Mouse (Mus musculus): ENCODE results near the gene Atp1b2. TPM values are rescaled to one million over a fixed set of nuclear protein-coding genes. Genes with fewer than 3 reads are reported as not detected.

The Atp1b2 gene
- polyA plus RNA-seq, 1 experiment from 2014 or later = 9.5 TPM

- peak overlapping the region; percentile 20 for H3K4me3 ChIP-seq (replicated peaks; ENCODE audit: low read length)
- peak overlapping the region; percentile 50 for H3K4me2 ChIP-seq (ENCODE audit: low read depth, low read length)
- peak; percentile 82; the same call in 1 of the 2 replicates for ATAC-seq (ENCODE audit: insufficient read depth, low FRiP score)
- WGBS = 12% methylated on average over 19 of the region's 19 CpGs
- no peaks in the 10 kb centered on the region for H3K9me3 ChIP-seq (replicated peaks; ENCODE audit: control insufficient read depth, low read length)
- peak overlapping the region; percentile 66 for H3K9ac ChIP-seq (ENCODE audit: low read length)
- H3K36me3 ChIP-seq (ENCODE audit: control insufficient read depth, insufficient read depth, low read length) = no peaks in the 10 kb centered on the region
- H3K27me3 ChIP-seq (ENCODE audit: control insufficient read depth, insufficient read depth, low read length) = no peaks in the 10 kb centered on the region
- H3K27ac ChIP-seq (ENCODE audit: low read length) = no peak overlapping the region
- peaks cover 4% of the 10 kb centered on the region for H3K4me1 ChIP-seq (ENCODE audit: control insufficient read depth, insufficient read depth, low read length)
Measured at GRCm38 (mm10) chr11:69613553-69614256, 8.0 kb upstream of the Atp1b2 start.

DNA sequence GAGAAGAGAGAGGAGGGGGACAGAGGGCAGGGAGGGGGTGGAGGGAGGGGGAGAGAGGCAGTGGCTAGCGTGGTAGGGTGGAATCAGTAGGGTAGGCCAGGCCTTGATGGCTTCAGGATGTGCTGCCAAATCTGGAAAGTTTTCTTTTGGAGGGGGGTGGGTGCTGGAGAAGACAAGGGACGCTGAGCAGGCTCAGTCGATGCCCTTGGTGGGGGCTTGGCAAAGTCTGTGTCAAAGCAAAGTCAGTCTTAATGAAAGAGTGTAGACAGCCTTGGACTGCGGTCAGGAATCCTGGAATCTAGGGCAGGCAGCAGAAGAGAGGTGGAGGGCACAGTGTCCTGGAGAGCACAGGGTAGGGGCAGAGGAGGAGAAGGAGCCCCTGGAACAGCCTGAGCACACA, 5.2 kb upstream of the Atp1b2 start:
- no peak for ATAC-seq (ENCODE audit: insufficient read depth, low FRiP score)
- H3K36me3 ChIP-seq (ENCODE audit: control insufficient read depth, insufficient read depth, low read length) = no peaks in the 10 kb centered on the region
- H3K4me2 ChIP-seq (ENCODE audit: low read depth, low read length) = no peak overlapping the region
- no peaks in the 10 kb centered on the region for H3K9me3 ChIP-seq (replicated peaks; ENCODE audit: control insufficient read depth, low read length)
- H3K4me1 ChIP-seq (ENCODE audit: control insufficient read depth, insufficient read depth, low read length) = peaks cover 8% of the 10 kb centered on the region
- no peak overlapping the region for H3K27ac ChIP-seq (ENCODE audit: low read length)
- no peak overlapping the region for H3K4me3 ChIP-seq (replicated peaks; ENCODE audit: low read length)
- WGBS = 50% methylated on average over 4 of the region's 4 CpGs
- no peak overlapping the region for H3K9ac ChIP-seq (ENCODE audit: low read length)
- no peaks in the 10 kb centered on the region for H3K27me3 ChIP-seq (ENCODE audit: control insufficient read depth, insufficient read depth, low read length)

- ATAC-seq (ENCODE audit: insufficient read depth, low FRiP score) = no peak
- H3K36me3 ChIP-seq (ENCODE audit: control insufficient read depth, insufficient read depth, low read length) = no peaks in the 10 kb centered on the region
- no peak overlapping the region for H3K4me2 ChIP-seq (ENCODE audit: low read depth, low read length)
- no peak overlapping the region for H3K4me3 ChIP-seq (replicated peaks; ENCODE audit: low read length)
- H3K9me3 ChIP-seq (replicated peaks; ENCODE audit: control insufficient read depth, low read length) = no peaks in the 10 kb centered on the region
- peaks cover 16% of the 10 kb centered on the region for H3K4me1 ChIP-seq (ENCODE audit: control insufficient read depth, insufficient read depth, low read length)
- no peak overlapping the region for H3K9ac ChIP-seq (ENCODE audit: low read length)
- H3K27me3 ChIP-seq (ENCODE audit: control insufficient read depth, insufficient read depth, low read length) = peaks cover 2% of the 10 kb centered on the region; the same call in 1 of the 2 replicates
- H3K27ac ChIP-seq (ENCODE audit: low read length) = no peak overlapping the region
- 58% methylated on average over 7 of the region's 7 CpGs for WGBS
Measured at GRCm38 (mm10) chr11:69609416-69609815, 3.7 kb upstream of the Atp1b2 start.

DNA sequence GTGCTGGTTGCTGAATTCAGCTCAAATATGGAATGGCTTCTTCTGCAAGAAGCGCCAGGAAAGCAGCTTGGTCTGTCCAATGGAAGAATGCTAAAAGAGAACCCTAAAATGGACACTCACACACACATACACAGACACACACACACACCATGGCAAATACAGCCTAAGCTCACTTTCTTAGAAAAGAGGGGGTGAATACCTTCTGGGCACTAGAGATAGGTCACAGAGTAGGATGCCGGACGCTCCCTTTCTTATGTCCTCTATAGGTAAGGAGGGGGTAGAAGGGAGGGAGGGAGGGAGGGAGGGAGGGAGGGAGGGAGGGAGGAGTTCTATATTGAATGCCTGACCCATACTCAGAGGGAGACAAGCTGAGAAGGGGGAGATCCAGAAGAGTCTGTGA, 2.8 kb upstream of the Atp1b2 start:
- Histone ChIP-seq H3K27ac (ENCODE audit: low read length) (no peak overlapping the region), H3K4me2 (ENCODE audit: low read depth, low read length) (no peak overlapping the region), H3K9me3 (replicated peaks; ENCODE audit: control insufficient read depth, low read length) (no peaks in the 10 kb centered on the region), H3K36me3 (ENCODE audit: control insufficient read depth, insufficient read depth, low read length) (no peaks in the 10 kb centered on the region), H3K9ac (ENCODE audit: low read length) (no peak overlapping the region), H3K27me3 (ENCODE audit: control insufficient read depth, insufficient read depth, low read length) (peaks cover 5% of the 10 kb centered on the region; the same call in 1 of the 2 replicates), H3K4me1 (ENCODE audit: control insufficient read depth, insufficient read depth, low read length) (peaks cover 16% of the 10 kb centered on the region; the same call in 1 of the 2 replicates), H3K4me3 (replicated peaks; ENCODE audit: low read length) (no peak overlapping the region)
- no peak for ATAC-seq (ENCODE audit: insufficient read depth, low FRiP score)
- 74% methylated on average over 3 of the region's 3 CpGs for WGBS

DNA sequence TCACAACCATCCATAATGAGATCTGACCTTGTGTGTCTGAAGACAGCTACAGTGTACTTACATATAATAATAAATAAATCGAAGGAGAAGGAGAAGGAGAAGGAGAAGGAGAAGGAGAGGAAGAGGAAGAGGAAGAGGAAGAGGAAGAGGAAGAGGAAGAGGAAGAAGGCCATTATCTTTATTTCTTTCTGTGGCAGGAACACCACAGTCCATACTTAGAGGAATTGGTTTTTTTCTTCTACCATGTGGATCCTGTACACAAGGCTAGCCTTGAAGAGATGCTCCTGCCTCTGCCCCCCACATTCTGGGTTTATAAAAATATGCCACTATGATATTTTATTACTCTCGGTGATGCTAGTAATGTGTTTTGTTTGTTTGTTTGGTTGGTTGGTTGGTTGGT, 1.1 kb upstream of the Atp1b2 start:
- ATAC-seq (ENCODE audit: insufficient read depth, low FRiP score) = no peak
- H3K9ac ChIP-seq (ENCODE audit: low read length) = no peak overlapping the region
- H3K27ac ChIP-seq (ENCODE audit: low read length) = no peak overlapping the region
- H3K4me1 ChIP-seq (ENCODE audit: control insufficient read depth, insufficient read depth, low read length) = peaks cover 20% of the 10 kb centered on the region; the same call in 1 of the 2 replicates
- peaks cover 5% of the 10 kb centered on the region; the same call in 1 of the 2 replicates for H3K27me3 ChIP-seq (ENCODE audit: control insufficient read depth, insufficient read depth, low read length)
- H3K9me3 ChIP-seq (replicated peaks; ENCODE audit: control insufficient read depth, low read length) = no peaks in the 10 kb centered on the region
- no peak overlapping the region for H3K4me2 ChIP-seq (ENCODE audit: low read depth, low read length)
- WGBS = 80% methylated on average over 2 of the region's 2 CpGs
- no peaks in the 10 kb centered on the region for H3K36me3 ChIP-seq (ENCODE audit: control insufficient read depth, insufficient read depth, low read length)
- H3K4me3 ChIP-seq (replicated peaks; ENCODE audit: low read length) = no peak overlapping the region

GRCm38 (mm10) chr11:69606491-69606795, 701 bp upstream of the Atp1b2 start:
- Histone ChIP-seq H3K27ac (ENCODE audit: low read length) (no peak overlapping the region), H3K36me3 (ENCODE audit: control insufficient read depth, insufficient read depth, low read length) (no peaks in the 10 kb centered on the region), H3K9ac (ENCODE audit: low read length) (peak overlapping the region; percentile 53; the same call in 1 of the 2 replicates), H3K9me3 (replicated peaks; ENCODE audit: control insufficient read depth, low read length) (no peaks in the 10 kb centered on the region), H3K4me2 (ENCODE audit: low read depth, low read length) (peak overlapping the region; percentile 93), H3K4me1 (ENCODE audit: control insufficient read depth, insufficient read depth, low read length) (peaks cover 24% of the 10 kb centered on the region; the same call in 1 of the 2 replicates), H3K4me3 (replicated peaks; ENCODE audit: low read length) (peak overlapping the region; percentile 58), H3K27me3 (ENCODE audit: control insufficient read depth, insufficient read depth, low read length) (peaks cover 5% of the 10 kb centered on the region; the same call in 1 of the 2 replicates)
- ATAC-seq (ENCODE audit: insufficient read depth, low FRiP score) = no peak
- WGBS = 48% methylated on average over 2 of the region's 2 CpGs

DNA sequence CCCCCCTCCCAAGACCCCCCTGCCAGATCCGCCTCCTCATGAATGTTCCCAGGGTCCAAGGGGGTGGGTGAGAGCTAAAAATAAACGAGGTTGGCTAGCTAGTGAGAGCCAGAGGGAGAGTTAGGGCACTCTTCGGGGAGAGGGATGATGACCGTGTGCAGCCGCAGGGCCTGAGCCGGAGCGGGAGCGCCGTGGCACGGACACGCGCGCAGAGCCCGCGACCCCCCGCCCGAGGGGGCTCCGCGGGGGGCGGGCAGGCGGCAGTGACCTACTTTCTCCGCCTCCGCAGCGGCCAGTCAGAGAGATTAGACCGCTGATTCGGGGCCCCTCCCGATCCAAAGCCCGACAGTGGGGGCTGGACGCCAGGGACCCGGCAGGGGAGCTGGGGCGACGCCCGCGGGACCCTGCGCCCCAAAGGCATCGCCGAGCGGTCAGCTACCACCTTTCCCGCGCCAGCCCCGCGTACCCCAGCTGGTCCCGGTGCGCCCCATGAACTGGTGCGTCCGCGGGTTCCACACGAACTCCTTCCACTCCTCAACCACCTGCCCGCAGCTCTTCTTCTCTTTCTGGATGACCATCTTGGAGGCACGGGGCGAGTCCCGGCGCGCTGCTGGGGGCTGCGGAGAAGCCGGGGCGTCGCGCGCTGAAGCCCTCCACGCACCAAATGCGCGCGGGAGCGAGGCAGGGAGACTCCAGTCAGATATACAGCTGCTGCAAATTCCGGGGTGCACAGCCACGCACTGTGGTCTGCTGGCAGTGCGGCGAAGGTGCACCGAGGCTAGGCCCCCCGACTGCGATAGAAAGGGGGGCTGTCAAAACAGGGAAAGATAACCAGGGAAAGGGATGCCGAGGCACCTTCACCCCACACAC, 712 bp downstream of the Atp1b2 start:
- Histone ChIP-seq H3K4me1 (ENCODE audit: control insufficient read depth, insufficient read depth, low read length) (peaks cover 36% of the 10 kb centered on the region), H3K4me3 (replicated peaks; ENCODE audit: low read length) (peak overlapping the region; percentile 58), H3K27ac (ENCODE audit: low read length) (0 out of 2 replicates have a peak overlapping the region, but pooled peaks have one; percentile 36), H3K4me2 (ENCODE audit: low read depth, low read length) (peak overlapping the region; percentile 93), H3K36me3 (ENCODE audit: control insufficient read depth, insufficient read depth, low read length) (no peaks in the 10 kb centered on the region), H3K27me3 (ENCODE audit: control insufficient read depth, insufficient read depth, low read length) (peaks cover 5% of the 10 kb centered on the region; the same call in 1 of the 2 replicates), H3K9ac (ENCODE audit: low read length) (peak overlapping the region; percentile 70), H3K9me3 (replicated peaks; ENCODE audit: control insufficient read depth, low read length) (no peaks in the 10 kb centered on the region)
- WGBS = under 1% methylated on average over 71 of the region's 73 CpGs
- peak; percentile 38 for ATAC-seq (ENCODE audit: insufficient read depth, low FRiP score)

- 53% methylated on average over 3 of the region's 3 CpGs for WGBS
- peak overlapping the region; percentile 70 for H3K9ac ChIP-seq (ENCODE audit: low read length)
Measured at GRCm38 (mm10) chr11:69604347-69604746, 1.4 kb downstream of the Atp1b2 start.

DNA sequence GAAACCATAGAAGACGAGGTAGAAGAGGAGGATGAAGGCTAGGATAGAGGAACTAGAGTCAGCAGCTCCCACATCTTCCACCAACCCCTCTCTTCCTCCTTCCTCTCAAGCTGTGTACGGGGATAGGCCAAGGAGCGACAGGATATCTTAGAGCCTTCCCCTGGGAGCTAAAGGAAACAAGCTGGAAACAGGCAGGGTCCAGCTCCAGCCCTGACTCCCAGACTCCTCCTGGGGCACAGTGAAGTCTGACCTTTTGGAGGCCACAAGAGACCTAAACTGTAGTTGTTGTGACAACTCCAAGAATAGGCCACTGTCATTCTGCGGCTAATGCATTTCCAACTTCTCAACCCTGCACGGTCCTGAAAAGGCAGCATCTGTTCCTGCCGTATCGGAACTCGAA, 2.2 kb downstream of the Atp1b2 start:
- 79% methylated on average over 8 of the region's 8 CpGs for WGBS
- Histone ChIP-seq H3K4me2 (ENCODE audit: low read depth, low read length) (no peak overlapping the region), H3K4me1 (ENCODE audit: control insufficient read depth, insufficient read depth, low read length) (peaks cover 41% of the 10 kb centered on the region), H3K27ac (ENCODE audit: low read length) (no peak overlapping the region), H3K27me3 (ENCODE audit: control insufficient read depth, insufficient read depth, low read length) (peaks cover 5% of the 10 kb centered on the region; the same call in 1 of the 2 replicates), H3K4me3 (replicated peaks; ENCODE audit: low read length) (no peak overlapping the region), H3K9ac (ENCODE audit: low read length) (no peak overlapping the region), H3K36me3 (ENCODE audit: control insufficient read depth, insufficient read depth, low read length) (no peaks in the 10 kb centered on the region), H3K9me3 (replicated peaks; ENCODE audit: control insufficient read depth, low read length) (no peaks in the 10 kb centered on the region)
- no peak for ATAC-seq (ENCODE audit: insufficient read depth, low FRiP score)

More at GRCm38 (mm10) chr11:69604347-69604746, 1.4 kb downstream of the Atp1b2 start:
- Histone ChIP-seq H3K27me3 (ENCODE audit: control insufficient read depth, insufficient read depth, low read length) (peaks cover 5% of the 10 kb centered on the region; the same call in 1 of the 2 replicates), H3K9me3 (replicated peaks; ENCODE audit: control insufficient read depth, low read length) (no peaks in the 10 kb centered on the region), H3K4me3 (replicated peaks; ENCODE audit: low read length) (peak overlapping the region; percentile 58), H3K27ac (ENCODE audit: low read length) (no peak overlapping the region), H3K4me1 (ENCODE audit: control insufficient read depth, insufficient read depth, low read length) (peaks cover 41% of the 10 kb centered on the region), H3K4me2 (ENCODE audit: low read depth, low read length) (peak overlapping the region; percentile 93), H3K36me3 (ENCODE audit: control insufficient read depth, insufficient read depth, low read length) (no peaks in the 10 kb centered on the region)
- no peak for ATAC-seq (ENCODE audit: insufficient read depth, low FRiP score)

Measured in stomach, embryonic 16.5 days (tissue).